Mouse (Mus musculus): ENCODE data around the gene Zmiz1. TPM values are rescaled to one million over a fixed set of nuclear protein-coding genes. Genes with fewer than 3 reads are reported as not detected.

The Zmiz1 gene
- polyA plus RNA-seq, 1 experiment, result 22.5 TPM

- H3K4me1 ChIP-seq (ENCODE audit: control insufficient read depth, insufficient read depth, low read length), result no peaks in the 10 kb centered on the region
- no peak overlapping the region for H3K9ac ChIP-seq (ENCODE audit: low read depth, poor library complexity, severe bottlenecking)
- H3K9me3 ChIP-seq (replicated peaks; ENCODE audit: control insufficient read depth, insufficient read depth, low read length, poor library complexity, severe bottlenecking), result no peaks in the 10 kb centered on the region
- no peaks in the 10 kb centered on the region for H3K36me3 ChIP-seq (ENCODE audit: control insufficient read depth, insufficient read depth, low read length, poor library complexity, severe bottlenecking)
- H3K4me3 ChIP-seq (ENCODE audit: low read depth, low read length), result no peak overlapping the region
- TF ChIP-seq EP300 (IDR thresholded peaks at IDR 0.05; ENCODE audit: insufficient read depth, low read depth, low read length) (no peak), CTCF (IDR thresholded peaks at IDR 0.05; ENCODE audit: low read depth, low read length) (no peak), POLR2A (IDR thresholded peaks at IDR 0.05; ENCODE audit: insufficient read depth, low read length) (no peak)
- no peak overlapping the region for H3K27ac ChIP-seq (ENCODE audit: insufficient read depth, low read length)
- no peaks in the 10 kb centered on the region for H3K27me3 ChIP-seq (ENCODE audit: control insufficient read depth, insufficient read depth, low read length, poor library complexity, severe bottlenecking)
Observed at GRCm38 (mm10) chr14:25520589-25520988, 61.6 kb downstream of the Zmiz1 start.

- TF ChIP-seq POLR2A (IDR thresholded peaks at IDR 0.05; ENCODE audit: insufficient read depth, low read length), result no peak
- no peak for TF ChIP-seq EP300 (IDR thresholded peaks at IDR 0.05; ENCODE audit: insufficient read depth, low read depth, low read length)
- Histone ChIP-seq H3K27ac (ENCODE audit: insufficient read depth, low read length) (no peak overlapping the region), H3K36me3 (ENCODE audit: control insufficient read depth, insufficient read depth, low read length, poor library complexity, severe bottlenecking) (no peaks in the 10 kb centered on the region), H3K9ac (ENCODE audit: low read depth, poor library complexity, severe bottlenecking) (no peak overlapping the region), H3K27me3 (ENCODE audit: control insufficient read depth, insufficient read depth, low read length, poor library complexity, severe bottlenecking) (no peaks in the 10 kb centered on the region), H3K4me3 (ENCODE audit: low read depth, low read length) (no peak overlapping the region), H3K9me3 (replicated peaks; ENCODE audit: control insufficient read depth, insufficient read depth, low read length, poor library complexity, severe bottlenecking) (no peaks in the 10 kb centered on the region), H3K4me1 (ENCODE audit: control insufficient read depth, insufficient read depth, low read length) (no peaks in the 10 kb centered on the region)
Observed at GRCm38 (mm10) chr14:25520991-25521390, 62.0 kb downstream of the Zmiz1 start.

- H3K36me3 ChIP-seq (ENCODE audit: control insufficient read depth, insufficient read depth, low read length, poor library complexity, severe bottlenecking), result no peaks in the 10 kb centered on the region
- no peaks in the 10 kb centered on the region for H3K9me3 ChIP-seq (replicated peaks; ENCODE audit: control insufficient read depth, insufficient read depth, low read length, poor library complexity, severe bottlenecking)
- no peaks in the 10 kb centered on the region for H3K4me1 ChIP-seq (ENCODE audit: control insufficient read depth, insufficient read depth, low read length)
- no peak overlapping the region for H3K27ac ChIP-seq (ENCODE audit: insufficient read depth, low read length)
- no peaks in the 10 kb centered on the region for H3K27me3 ChIP-seq (ENCODE audit: control insufficient read depth, insufficient read depth, low read length, poor library complexity, severe bottlenecking)
- no peak overlapping the region for H3K4me3 ChIP-seq (ENCODE audit: low read depth, low read length)
- no peak for TF ChIP-seq EP300 (IDR thresholded peaks at IDR 0.05; ENCODE audit: insufficient read depth, low read depth, low read length)
- no peak for TF ChIP-seq CTCF (IDR thresholded peaks at IDR 0.05; ENCODE audit: low read depth, low read length)
- TF ChIP-seq POLR2A (IDR thresholded peaks at IDR 0.05; ENCODE audit: insufficient read depth, low read length), result no peak
- H3K9ac ChIP-seq (ENCODE audit: low read depth, poor library complexity, severe bottlenecking), result no peak overlapping the region
Observed at GRCm38 (mm10) chr14:25521500-25521899, 62.5 kb downstream of the Zmiz1 start.

GRCm38 (mm10) chr14:25522415-25522814 is 63.4 kb downstream of the Zmiz1 start:
- H3K9me3 ChIP-seq (replicated peaks; ENCODE audit: control insufficient read depth, insufficient read depth, low read length, poor library complexity, severe bottlenecking), result no peaks in the 10 kb centered on the region
- H3K27ac ChIP-seq (ENCODE audit: insufficient read depth, low read length), result no peak overlapping the region
- H3K27me3 ChIP-seq (ENCODE audit: control insufficient read depth, insufficient read depth, low read length, poor library complexity, severe bottlenecking), result no peaks in the 10 kb centered on the region
- TF ChIP-seq CTCF (IDR thresholded peaks at IDR 0.05; ENCODE audit: low read depth, low read length) (no peak), EP300 (IDR thresholded peaks at IDR 0.05; ENCODE audit: insufficient read depth, low read depth, low read length) (no peak), POLR2A (IDR thresholded peaks at IDR 0.05; ENCODE audit: insufficient read depth, low read length) (no peak)
- H3K36me3 ChIP-seq (ENCODE audit: control insufficient read depth, insufficient read depth, low read length, poor library complexity, severe bottlenecking), result no peaks in the 10 kb centered on the region
- H3K4me1 ChIP-seq (ENCODE audit: control insufficient read depth, insufficient read depth, low read length), result no peaks in the 10 kb centered on the region
- no peak overlapping the region for H3K4me3 ChIP-seq (ENCODE audit: low read depth, low read length)
- no peak overlapping the region for H3K9ac ChIP-seq (ENCODE audit: low read depth, poor library complexity, severe bottlenecking)

GRCm38 (mm10) chr14:25523230-25524110 is 64.5 kb downstream of the Zmiz1 start:
- Histone ChIP-seq H3K4me1 (ENCODE audit: control insufficient read depth, insufficient read depth, low read length) (no peaks in the 10 kb centered on the region), H3K4me3 (ENCODE audit: low read depth, low read length) (no peak overlapping the region), H3K27ac (ENCODE audit: insufficient read depth, low read length) (no peak overlapping the region), H3K27me3 (ENCODE audit: control insufficient read depth, insufficient read depth, low read length, poor library complexity, severe bottlenecking) (no peaks in the 10 kb centered on the region), H3K36me3 (ENCODE audit: control insufficient read depth, insufficient read depth, low read length, poor library complexity, severe bottlenecking) (no peaks in the 10 kb centered on the region), H3K9me3 (replicated peaks; ENCODE audit: control insufficient read depth, insufficient read depth, low read length, poor library complexity, severe bottlenecking) (no peaks in the 10 kb centered on the region), H3K9ac (ENCODE audit: low read depth, poor library complexity, severe bottlenecking) (no peak overlapping the region)
- TF ChIP-seq EP300 (IDR thresholded peaks at IDR 0.05; ENCODE audit: insufficient read depth, low read depth, low read length) (no peak), POLR2A (IDR thresholded peaks at IDR 0.05; ENCODE audit: insufficient read depth, low read length) (no peak), CTCF (IDR thresholded peaks at IDR 0.05; ENCODE audit: low read depth, low read length) (no peak)

GRCm38 (mm10) chr14:25524111-25524495 is 65.1 kb downstream of the Zmiz1 start:
- no peak overlapping the region for H3K4me3 ChIP-seq (ENCODE audit: low read depth, low read length)
- no peak overlapping the region for H3K9ac ChIP-seq (ENCODE audit: low read depth, poor library complexity, severe bottlenecking)
- H3K27me3 ChIP-seq (ENCODE audit: control insufficient read depth, insufficient read depth, low read length, poor library complexity, severe bottlenecking), result no peaks in the 10 kb centered on the region
- H3K9me3 ChIP-seq (replicated peaks; ENCODE audit: control insufficient read depth, insufficient read depth, low read length, poor library complexity, severe bottlenecking), result no peaks in the 10 kb centered on the region
- no peak for TF ChIP-seq POLR2A (IDR thresholded peaks at IDR 0.05; ENCODE audit: insufficient read depth, low read length)
- no peak for TF ChIP-seq CTCF (IDR thresholded peaks at IDR 0.05; ENCODE audit: low read depth, low read length)
- TF ChIP-seq EP300 (IDR thresholded peaks at IDR 0.05; ENCODE audit: insufficient read depth, low read depth, low read length), result no peak
- no peaks in the 10 kb centered on the region for H3K4me1 ChIP-seq (ENCODE audit: control insufficient read depth, insufficient read depth, low read length)
- no peaks in the 10 kb centered on the region for H3K36me3 ChIP-seq (ENCODE audit: control insufficient read depth, insufficient read depth, low read length, poor library complexity, severe bottlenecking)
- no peak overlapping the region for H3K27ac ChIP-seq (ENCODE audit: insufficient read depth, low read length)
